Mouse (Mus musculus) testis, adult 2 months (tissue): ENCODE measurements at regions not wholly inside any gene's neighbourhood (a gene's known extent, or its start where the extent isn't known, plus 50 kb on each side); places are given as distances from the start of the nearest gene placed in this dataset.

Source experiments
- H3K27ac ChIP-seq: fragments of 200-500 bp; 2 replicates; pipeline ENCODE4 v1.5.1; 2012; ENCODE audit warnings: low read depth, low read length; ENCODE audit not compliant: control insufficient read depth, insufficient read depth
- H3K27me3 ChIP-seq: fragments of 200-500 bp; 2 replicates; pipeline ENCODE4 v1.6.1; 2012; ENCODE audit warnings: mild to moderate bottlenecking, low read length, moderate library complexity; ENCODE audit not compliant: control insufficient read depth, insufficient read depth
- H3K36me3 ChIP-seq: fragments of 200-500 bp; 2 replicates; pipeline ENCODE4 v1.6.1; 2012; ENCODE audit warnings: mild to moderate bottlenecking, low read length; ENCODE audit not compliant: control insufficient read depth, insufficient read depth
- H3K4me1 ChIP-seq: fragments of 200-500 bp; 2 replicates; pipeline ENCODE4 v1.6.1; 2012; ENCODE audit warnings: low read length; ENCODE audit not compliant: control insufficient read depth, insufficient read depth
- H3K4me3 ChIP-seq: fragments of 200-500 bp; 2 replicates; pipeline ENCODE4 v1.5.1; 2012; ENCODE audit warnings: low read depth, mild to moderate bottlenecking, low read length, moderate library complexity, mixed read lengths; ENCODE audit not compliant: control insufficient read depth
- CTCF ChIP-seq: fragments of 200-500 bp; IDR thresholded peaks from 2 replicates; pipeline ENCODE4 v1.5.1; 2012; ENCODE audit warnings: low read depth, mild to moderate bottlenecking, inconsistent platforms, low read length, moderate library complexity; ENCODE audit not compliant: control insufficient read depth, insufficient read depth, insufficient replicate concordance
- POLR2A ChIP-seq: fragments of 200-500 bp; IDR thresholded peaks from 2 replicates; pipeline ENCODE4 v1.6.1; 2012; ENCODE audit warnings: low read depth, mild to moderate bottlenecking, inconsistent platforms, low read length, moderate library complexity; ENCODE audit not compliant: control insufficient read depth

GRCm38 (mm10) chr5:44922129-44922775 lies 122.8 kb upstream of the Ldb2 start:
- Histone ChIP-seq H3K27me3 (no peaks in the 10 kb centered on the region), H3K36me3 (no peaks in the 10 kb centered on the region), H3K4me3 (no peak overlapping the region), H3K27ac (no peak overlapping the region), H3K4me1 (no peaks in the 10 kb centered on the region; the same call in 1 of the 2 replicates)
- TF ChIP-seq POLR2A (no peak), CTCF (no peak)

GRCm38 (mm10) chr5:44917816-44918213 lies 118.3 kb upstream of the Ldb2 start:
- Histone ChIP-seq H3K27me3 (no peaks in the 10 kb centered on the region), H3K36me3 (no peaks in the 10 kb centered on the region), H3K27ac (no peak overlapping the region), H3K4me1 (no peaks in the 10 kb centered on the region; the same call in 1 of the 2 replicates), H3K4me3 (no peak overlapping the region)
- TF ChIP-seq CTCF (no peak), POLR2A (no peak)

GRCm38 (mm10) chr5:44917173-44917815 lies 117.8 kb upstream of the Ldb2 start:
- Histone ChIP-seq H3K27me3 (no peaks in the 10 kb centered on the region), H3K4me3 (no peak overlapping the region), H3K27ac (no peak overlapping the region), H3K4me1 (no peaks in the 10 kb centered on the region; the same call in 1 of the 2 replicates), H3K36me3 (no peaks in the 10 kb centered on the region)
- TF ChIP-seq CTCF (no peak), POLR2A (no peak)

GRCm38 (mm10) chr5:44902541-44902940 lies 103.1 kb upstream of the Ldb2 start:
- TF ChIP-seq POLR2A (no peak), CTCF (no peak)
- Histone ChIP-seq H3K36me3 (no peaks in the 10 kb centered on the region), H3K27ac (no peak overlapping the region), H3K27me3 (no peaks in the 10 kb centered on the region), H3K4me1 (no peaks in the 10 kb centered on the region), H3K4me3 (no peak overlapping the region)

- H3K36me3 ChIP-seq = no peaks in the 10 kb centered on the region
- no peaks in the 10 kb centered on the region for H3K4me1 ChIP-seq
- H3K27me3 ChIP-seq = no peaks in the 10 kb centered on the region
- no peak for TF ChIP-seq POLR2A
- TF ChIP-seq CTCF = no peak
- no peak overlapping the region for H3K27ac ChIP-seq
- H3K4me3 ChIP-seq = no peak overlapping the region
Observed at GRCm38 (mm10) chr5:44886566-44887070, 87.1 kb upstream of the Ldb2 start.

GRCm38 (mm10) chr5:44876946-44877345 lies 77.5 kb upstream of the Ldb2 start:
- no peaks in the 10 kb centered on the region for H3K36me3 ChIP-seq
- H3K27ac ChIP-seq = no peak overlapping the region
- no peaks in the 10 kb centered on the region for H3K4me1 ChIP-seq
- no peaks in the 10 kb centered on the region for H3K27me3 ChIP-seq
- no peak overlapping the region for H3K4me3 ChIP-seq
- TF ChIP-seq CTCF (no peak), POLR2A (no peak)

GRCm38 (mm10) chr5:44872243-44872642 lies 72.8 kb upstream of the Ldb2 start:
- no peak overlapping the region for H3K4me3 ChIP-seq
- no peak overlapping the region for H3K27ac ChIP-seq
- no peaks in the 10 kb centered on the region for H3K27me3 ChIP-seq
- no peaks in the 10 kb centered on the region for H3K4me1 ChIP-seq
- H3K36me3 ChIP-seq = no peaks in the 10 kb centered on the region
- TF ChIP-seq CTCF = no peak
- no peak for TF ChIP-seq POLR2A
